In genomic region chr10:96685991-96686601, GRCm38 (mm10) we compare ENCODE assay signal across 9 mouse cellular contexts.
DNase-seq lines count a peak whose midpoint lies in the region; ATAC-seq and TF ChIP-seq lines count a peak whose summit lies in the region.
"Had no signal": no experiment of that assay in that cellular context is flagged by ENCODE, and none has a peak within 500 bp of the region (broad histone marks: within the 10 kb centered on the region; RNA-seq: fewer than 3 reads in every experiment).

No protein-coding gene starts in this region.

- H3K27ac ChIP-seq in heart, embryonic 15.5 days: peak overlapping the region; percentile 41; the same call in 1 of the 2 replicates
- H3K27ac ChIP-seq in bone marrow, adult 2 months (ENCODE audit: control insufficient read depth, insufficient read depth, low read depth, low read length, poor library complexity): peak overlapping the region; percentile 70
- no peak overlapping the region for H3K27ac ChIP-seq in forebrain, embryonic 13.5 days
- H3K27ac ChIP-seq in hindbrain, embryonic 10.5 days: no peak overlapping the region

- H3K4me3 ChIP-seq in heart, embryonic 15.5 days: no peak overlapping the region
- no peak overlapping the region for H3K4me3 ChIP-seq in bone marrow, adult 2 months (replicated peaks; ENCODE audit: control insufficient read depth, low read depth, low read length)
- no peak overlapping the region for H3K4me3 ChIP-seq in forebrain, embryonic 13.5 days
- H3K4me3 ChIP-seq in hindbrain, embryonic 10.5 days: no peak overlapping the region

- no peaks in the 10 kb centered on the region for H3K9me3 ChIP-seq in heart, embryonic 15.5 days (replicated peaks)
- H3K9me3 ChIP-seq in forebrain, embryonic 13.5 days (replicated peaks): no peaks in the 10 kb centered on the region
- no peaks in the 10 kb centered on the region for H3K9me3 ChIP-seq in hindbrain, embryonic 10.5 days

- ATAC-seq in heart, embryonic 15.5 days (replicated peaks; ENCODE audit: insufficient number of reproducible peaks, insufficient read depth, low FRiP score, low read depth): no peak
- peak; percentile 94 for ATAC-seq in megakaryocyte, adult 5-6 weeks (ENCODE audit: poor library complexity, severe bottlenecking)
- ATAC-seq in forebrain, embryonic 13.5 days: no peak

- no peak for TF ChIP-seq CTCF in bone marrow, adult 2 months (IDR thresholded peaks at IDR 0.05; ENCODE audit: control insufficient read depth, insufficient read depth, low read length)

- 67% methylated on average over 5 of the region's 5 CpGs for WGBS in heart, embryonic 15.5 days
- 15% methylated on average over 5 of the region's 5 CpGs for WGBS in bone marrow, adult 2 months
- WGBS in forebrain, embryonic 13.5 days: 83% methylated on average over 5 of the region's 5 CpGs
- WGBS in hindbrain, embryonic 10.5 days: 83% methylated on average over 5 of the region's 5 CpGs

- H3K36me3 ChIP-seq in heart, embryonic 15.5 days: no peaks in the 10 kb centered on the region
- H3K36me3 ChIP-seq in forebrain, embryonic 13.5 days (ENCODE audit: poor library complexity, severe bottlenecking): no peaks in the 10 kb centered on the region
- no peaks in the 10 kb centered on the region for H3K36me3 ChIP-seq in hindbrain, embryonic 10.5 days

- DNase-seq in heart, postnatal 36 days: no peak
- peak; percentile 24 for DNase-seq in kidney, postnatal 14 days
- no peak for DNase-seq in hindbrain, embryonic 10.5 days (ENCODE audit: low spot score)
- no peak for DNase-seq in cerebellum, adult 18-20 months
- DNase-seq: right cerebral cortex, postnatal 4 days had no signal

- H3K9ac ChIP-seq in heart, embryonic 15.5 days: no peak overlapping the region
- no peak overlapping the region for H3K9ac ChIP-seq in forebrain, embryonic 13.5 days

- H3K27me3 ChIP-seq in heart, embryonic 15.5 days: no peaks in the 10 kb centered on the region
- no peaks in the 10 kb centered on the region for H3K27me3 ChIP-seq in forebrain, embryonic 13.5 days
- H3K27me3 ChIP-seq in hindbrain, embryonic 10.5 days (ENCODE audit: insufficient read depth, poor library complexity, severe bottlenecking): no peaks in the 10 kb centered on the region

- intact Hi-C loops in heart, postnatal 36 days (cut with DNase I): no loop called here

- H3K4me1 ChIP-seq in heart, embryonic 15.5 days (replicated peaks): peaks cover 28% of the 10 kb centered on the region
- H3K4me1 ChIP-seq in bone marrow, adult 2 months (ENCODE audit: control insufficient read depth, insufficient read depth, low read length): peaks cover 2% of the 10 kb centered on the region; the same call in 1 of the 2 replicates
- peaks cover 8% of the 10 kb centered on the region for H3K4me1 ChIP-seq in forebrain, embryonic 13.5 days
- 0 out of 2 replicates have a peak, but pooled peaks cover 6% of the 10 kb centered on the region for H3K4me1 ChIP-seq in hindbrain, embryonic 10.5 days (replicated peaks)

- no peak overlapping the region for H3K4me2 ChIP-seq in heart, embryonic 15.5 days
- no peak overlapping the region for H3K4me2 ChIP-seq in forebrain, embryonic 13.5 days

- no peak for TF ChIP-seq POLR2A in bone marrow, adult 2 months (IDR thresholded peaks at IDR 0.05; ENCODE audit: borderline replicate concordance, control insufficient read depth, low read depth, low read length)

Comparison
In these comparisons a context has a peak if more than half of its experiments do, and no peak if none do; other contexts are left out.
1. H3K27ac ChIP-seq: peak in heart, embryonic 15.5 days (single experiment) and bone marrow, adult 2 months (single experiment); none in forebrain, embryonic 13.5 days (single experiment) and hindbrain, embryonic 10.5 days (single experiment).